Mouse (Mus musculus) embryonic fibroblast, embryonic 13.5 days (primary cell): ENCODE results near the gene Aldh3b1.

Source experiments
- CTCF ChIP-seq: IDR thresholded peaks from 2 replicates; pipeline ENCODE4 v1.5.1; 2011; ENCODE audit warnings: mild to moderate bottlenecking, control low read depth, low read length, moderate library complexity, borderline replicate concordance; ENCODE audit not compliant: insufficient read depth
- POLR2A ChIP-seq: IDR thresholded peaks from 2 replicates; pipeline ENCODE4 v1.6.1; 2011; ENCODE audit warnings: low read depth, mild to moderate bottlenecking, control low read depth, low read length, moderate library complexity

DNA sequence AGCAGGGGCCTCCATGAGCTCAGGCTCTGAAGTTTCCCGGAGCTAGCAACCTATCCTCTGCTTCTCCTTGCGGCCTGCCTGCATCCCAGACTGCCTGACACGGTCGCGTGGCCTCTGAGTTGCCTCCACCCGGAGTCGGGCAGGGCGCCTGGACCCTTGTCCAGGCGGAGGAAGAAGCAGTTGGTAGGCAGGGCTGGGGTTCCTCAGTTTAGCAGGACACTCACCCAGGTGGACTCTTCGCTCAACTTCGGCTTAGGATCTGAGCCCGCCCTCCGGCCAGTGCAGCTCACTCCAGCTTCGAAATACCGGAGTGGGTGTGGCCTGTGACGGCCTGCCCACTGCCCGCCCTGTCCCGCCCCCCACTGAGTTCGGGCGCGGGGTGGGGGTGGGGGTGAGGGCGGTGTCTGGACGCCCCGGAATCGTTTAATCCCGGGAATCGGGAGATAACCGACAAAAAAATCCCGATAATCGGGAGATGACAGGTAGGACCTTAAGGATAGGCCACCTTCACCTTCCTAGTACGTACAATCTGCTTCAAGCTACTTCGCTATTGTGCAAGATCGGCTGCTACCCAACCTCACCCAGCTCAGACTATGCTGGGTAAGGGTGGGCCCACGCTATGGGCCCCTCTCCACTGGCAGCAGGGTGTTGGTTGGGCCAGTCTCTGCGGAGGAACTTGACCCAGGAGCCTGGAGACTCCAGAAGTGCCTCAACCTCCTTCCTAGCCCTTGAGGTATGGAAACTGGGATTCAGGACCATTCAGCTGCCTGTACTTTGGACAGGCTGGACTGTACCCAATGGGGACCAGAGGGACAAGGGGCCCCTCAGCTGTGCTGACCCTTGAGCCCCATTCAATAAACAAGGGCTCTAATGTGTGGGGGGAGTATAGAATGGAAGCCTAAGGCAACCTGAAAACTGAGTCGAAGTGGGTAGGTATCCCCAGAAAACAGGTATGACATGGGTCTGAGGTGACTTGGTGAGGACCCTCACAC is 22.5 kb downstream of the Aldh3b1 start, which contains the start of gene Tcirg1:
- TF ChIP-seq CTCF: no peak
- TF ChIP-seq POLR2A: peak; percentile 94
